21 mouse cellular contexts compared by ENCODE assay signal in genomic region chr13:100518191-100518590, GRCm38 (mm10). TPM values are rescaled to one million over a fixed set of nuclear protein-coding genes. Genes with fewer than 3 reads are reported as not detected.
DNase-seq lines count a peak whose midpoint lies in the region; ATAC-seq and TF ChIP-seq lines count a peak whose summit lies in the region.
"Had no signal": no experiment of that assay in that cellular context is flagged by ENCODE, and none has a peak within 500 bp of the region (broad histone marks: within the 10 kb centered on the region; RNA-seq: fewer than 3 reads in every experiment).

No protein-coding gene starts in this region.

- no peaks in the 10 kb centered on the region for H3K9me3 ChIP-seq in embryonic facial prominence, embryonic 11.5 days (replicated peaks; ENCODE audit: control insufficient read depth, low read length)
- H3K9me3 ChIP-seq in embryonic facial prominence, embryonic 10.5 days: no peaks in the 10 kb centered on the region
- H3K9me3 ChIP-seq in lung, postnatal 0 days (ENCODE audit: low read length): no peaks in the 10 kb centered on the region
- H3K9me3 ChIP-seq in stomach, embryonic 15.5 days: no peaks in the 10 kb centered on the region
- H3K9me3 ChIP-seq: hindbrain, embryonic 13.5 days; liver, embryonic 13.5 days; neural tube, embryonic 15.5 days had no signal

- no peak for TF ChIP-seq CTCF in lung, postnatal 0 days (IDR thresholded peaks at IDR 0.05)
- TF ChIP-seq CTCF in lung, adult 2 months (IDR thresholded peaks at IDR 0.05; ENCODE audit: insufficient read depth, low read length): no peak

- no peak overlapping the region for H3K9ac ChIP-seq in embryonic facial prominence, embryonic 11.5 days (replicated peaks; ENCODE audit: low read length)
- no peak overlapping the region for H3K9ac ChIP-seq in lung, postnatal 0 days (replicated peaks; ENCODE audit: low read depth)
- no peak overlapping the region for H3K9ac ChIP-seq in stomach, embryonic 15.5 days
- H3K9ac ChIP-seq: hindbrain, embryonic 13.5 days; liver, embryonic 13.5 days; neural tube, embryonic 15.5 days had no signal

- no peaks in the 10 kb centered on the region for H3K4me1 ChIP-seq in embryonic facial prominence, embryonic 11.5 days (ENCODE audit: control insufficient read depth, insufficient read depth, low read length)
- peaks cover 12% of the 10 kb centered on the region for H3K4me1 ChIP-seq in embryonic facial prominence, embryonic 10.5 days
- no peaks in the 10 kb centered on the region for H3K4me1 ChIP-seq in lung, postnatal 0 days (ENCODE audit: insufficient read depth, low read depth, low read length)
- no peaks in the 10 kb centered on the region; the same call in none of the 2 replicates for H3K4me1 ChIP-seq in lung, adult 2 months (ENCODE audit: control insufficient read depth, insufficient read depth, low read length)
- H3K4me1 ChIP-seq in stomach, embryonic 15.5 days: peaks cover 3% of the 10 kb centered on the region
- H3K4me1 ChIP-seq: hindbrain, embryonic 13.5 days; neural tube, embryonic 15.5 days had no signal

- TF ChIP-seq POLR2A in lung, adult 2 months (IDR thresholded peaks at IDR 0.05; ENCODE audit: borderline replicate concordance, extremely low read depth, low read depth, low read length): no peak

- peak; percentile 30 for DNase-seq in embryonic facial prominence, embryonic 11.5 days (ENCODE audit: low spot score)
- no peak for DNase-seq in embryonic facial prominence, embryonic 10.5 days (ENCODE audit: low spot score)
- peak; percentile 82 for DNase-seq in lung, postnatal 0 days (ENCODE audit: low spot score)
- no peak for DNase-seq in lung, adult 2 months
- peak; percentile 6 for DNase-seq in induced T-regulatory cell, adult 2 months (ENCODE audit: low read depth)
- no peak for DNase-seq in gastrocnemius, adult 8-10 months (ENCODE audit: low spot score in 2 of 2)
- DNase-seq in spleen, postnatal 10 days (ENCODE audit: low spot score in 2 of 2): no peak
- DNase-seq: adrenal gland, adult 2 months; cerebellum, adult 11 months; cerebellum, postnatal 25 days; gastrocnemius, postnatal 10 days; heart, postnatal 10 days; kidney, adult 8-10 months; liver, embryonic 13.5 days; midbrain, embryonic 14.5 days; right cerebral cortex, postnatal 25 days had no signal

- no peak overlapping the region for H3K27ac ChIP-seq in embryonic facial prominence, embryonic 11.5 days (replicated peaks; ENCODE audit: low read depth, low read length)
- no peak overlapping the region for H3K27ac ChIP-seq in embryonic facial prominence, embryonic 10.5 days (replicated peaks)
- H3K27ac ChIP-seq in lung, postnatal 0 days (ENCODE audit: low read length): 0 out of 2 replicates have a peak overlapping the region, but pooled peaks have one; percentile 32
- H3K27ac ChIP-seq in stomach, embryonic 15.5 days: peak overlapping the region; percentile 67
- H3K27ac ChIP-seq: hindbrain, embryonic 13.5 days; liver, embryonic 13.5 days; neural tube, embryonic 15.5 days had no signal

- no peaks in the 10 kb centered on the region for H3K27me3 ChIP-seq in embryonic facial prominence, embryonic 11.5 days (ENCODE audit: control insufficient read depth, insufficient read depth, low read length)
- no peaks in the 10 kb centered on the region for H3K27me3 ChIP-seq in embryonic facial prominence, embryonic 10.5 days (replicated peaks; ENCODE audit: low read depth, poor library complexity, severe bottlenecking)
- H3K27me3 ChIP-seq in lung, postnatal 0 days (replicated peaks; ENCODE audit: insufficient read depth, low read length): no peaks in the 10 kb centered on the region
- no peaks in the 10 kb centered on the region for H3K27me3 ChIP-seq in stomach, embryonic 15.5 days (replicated peaks)
- H3K27me3 ChIP-seq: hindbrain, embryonic 13.5 days; liver, embryonic 13.5 days; neural tube, embryonic 15.5 days had no signal

- no peak overlapping the region for H3K4me3 ChIP-seq in embryonic facial prominence, embryonic 11.5 days (ENCODE audit: low read depth, low read length)
- no peak overlapping the region for H3K4me3 ChIP-seq in embryonic facial prominence, embryonic 10.5 days
- H3K4me3 ChIP-seq in lung, postnatal 0 days (ENCODE audit: low read depth, low read length): no peak overlapping the region
- H3K4me3 ChIP-seq in lung, adult 2 months (replicated peaks; ENCODE audit: extremely low read depth, low read depth, low read length): no peak overlapping the region
- no peak overlapping the region for H3K4me3 ChIP-seq in stomach, embryonic 15.5 days (replicated peaks)
- H3K4me3 ChIP-seq: hindbrain, embryonic 13.5 days; layer of hippocampus, adult 2 months; liver, embryonic 13.5 days; myocyte; neural tube, embryonic 15.5 days had no signal

- H3K36me3 ChIP-seq in embryonic facial prominence, embryonic 11.5 days (replicated peaks; ENCODE audit: control insufficient read depth, insufficient read depth, low read depth, low read length): no peaks in the 10 kb centered on the region
- H3K36me3 ChIP-seq in embryonic facial prominence, embryonic 10.5 days (replicated peaks): 0 out of 2 replicates have a peak, but pooled peaks cover 3% of the 10 kb centered on the region
- no peaks in the 10 kb centered on the region for H3K36me3 ChIP-seq in lung, postnatal 0 days (ENCODE audit: insufficient read depth, low read length)
- no peaks in the 10 kb centered on the region for H3K36me3 ChIP-seq in stomach, embryonic 15.5 days
- H3K36me3 ChIP-seq: hindbrain, embryonic 13.5 days; liver, embryonic 13.5 days; neural tube, embryonic 15.5 days had no signal

- peak; percentile 47; the same call in 1 of the 2 replicates for TF ChIP-seq EP300 in lung, postnatal 0 days (IDR thresholded peaks at IDR 0.05)

- no peak for ATAC-seq in embryonic facial prominence, embryonic 11.5 days (replicated peaks; ENCODE audit: insufficient number of reproducible peaks, low FRiP score, low TSS enrichment, low read depth)
- peak; percentile 47 for ATAC-seq in lung, postnatal 0 days
- 0 out of 2 replicates have a peak, but pooled peaks have one; percentile 37 for ATAC-seq in stomach, embryonic 15.5 days (ENCODE audit: insufficient read depth, low FRiP score, low read depth)

- no peak overlapping the region for H3K4me2 ChIP-seq in embryonic facial prominence, embryonic 11.5 days (ENCODE audit: low read depth, low read length)
- no peak overlapping the region for H3K4me2 ChIP-seq in lung, postnatal 0 days (replicated peaks; ENCODE audit: low read depth, low read length)
- no peak overlapping the region for H3K4me2 ChIP-seq in stomach, embryonic 15.5 days
- H3K4me2 ChIP-seq: hindbrain, embryonic 13.5 days; liver, embryonic 13.5 days; neural tube, embryonic 15.5 days had no signal

- WGBS in embryonic facial prominence, embryonic 11.5 days: 88% methylated on average over 6 of the region's 6 CpGs
- 78% methylated on average over 6 of the region's 6 CpGs for WGBS in embryonic facial prominence, embryonic 10.5 days
- 51% methylated on average over 6 of the region's 6 CpGs for WGBS in lung, postnatal 0 days
- 62% methylated on average over 6 of the region's 6 CpGs for WGBS in lung, adult 2 months
- WGBS in stomach, embryonic 15.5 days: 70% methylated on average over 6 of the region's 6 CpGs

RNA-seq across cellular contexts. Expression of gene Gtf2h2, which starts 25.8 kb away (rescaled TPM):
- polyA plus RNA-seq in embryonic facial prominence, embryonic 11.5 days (2014; fragmentation: Nextera tagmentation; extraction: Ambion mirVana): 82.1 and 91.5 TPM in 2 replicates
- 83.6 and 93.1 TPM in 2 replicates for polyA plus RNA-seq in embryonic facial prominence, embryonic 10.5 days (2016; fragmentation: Nextera tagmentation; extraction: Ambion mirVana)
- 22.9 and 35.5 TPM in 2 replicates for polyA plus RNA-seq in lung, postnatal 0 days (2015; fragmentation: Nextera tagmentation; extraction: Ambion mirVana)
- polyA plus RNA-seq in lung, adult 2 months (2012; rRNA removed): 16.9 and 17.2 TPM in 2 replicates
- polyA plus RNA-seq in stomach, embryonic 15.5 days (2015; fragmentation: Nextera tagmentation; extraction: Ambion mirVana): 62.0 and 66.9 TPM in 2 replicates
- total RNA-seq in gastrocnemius, adult 8-10 months (2022): 10 to 100 TPM; 15.6 to 22.0 (median 18.0) TPM

RNA-seq across cellular contexts. Expression of gene Ocln, which starts 34.3 kb away (rescaled TPM):
- polyA plus RNA-seq in embryonic facial prominence, embryonic 11.5 days (2014; fragmentation: Nextera tagmentation; extraction: Ambion mirVana): 6.7 and 7.5 TPM in 2 replicates
- polyA plus RNA-seq in embryonic facial prominence, embryonic 10.5 days (2016; fragmentation: Nextera tagmentation; extraction: Ambion mirVana): 6.2 and 6.5 TPM in 2 replicates
- 71.0 and 76.9 TPM in 2 replicates for polyA plus RNA-seq in lung, postnatal 0 days (2015; fragmentation: Nextera tagmentation; extraction: Ambion mirVana)
- polyA plus RNA-seq in lung, adult 2 months (2012; rRNA removed): 15.0 and 21.3 TPM in 2 replicates
- polyA plus RNA-seq in stomach, embryonic 15.5 days (2015; fragmentation: Nextera tagmentation; extraction: Ambion mirVana): 58.9 and 70.3 TPM in 2 replicates
- total RNA-seq in gastrocnemius, adult 8-10 months (2022): under 1 TPM in 1 of 4 experiments, not detected in 3; 0.29 TPM

Comparison
In these comparisons a context has a peak if more than half of its experiments do, and no peak if none do; other contexts are left out.
1. DNase-seq: peak in embryonic facial prominence, embryonic 11.5 days (single experiment), lung, postnatal 0 days (single experiment) and induced T-regulatory cell, adult 2 months (single experiment); none in embryonic facial prominence, embryonic 10.5 days (single experiment), lung, adult 2 months (single experiment), gastrocnemius, adult 8-10 months (0 of 2) and spleen, postnatal 10 days (0 of 2).
2. H3K27ac ChIP-seq: peak in lung, postnatal 0 days (single experiment) and stomach, embryonic 15.5 days (single experiment); none in embryonic facial prominence, embryonic 11.5 days (single experiment) and embryonic facial prominence, embryonic 10.5 days (single experiment).